Mouse (Mus musculus) heart, postnatal 0 days (tissue): ENCODE data around the gene AC131692.1.

Source experiments
- CTCF ChIP-seq: IDR thresholded peaks from 2 replicates; pipeline ENCODE4 v1.5.1; 2016; ENCODE audit warnings: antibody characterized with exemption, control low read depth, low read depth
- EP300 ChIP-seq: IDR thresholded peaks from 2 replicates; pipeline ENCODE4 v1.6.1; 2016; ENCODE audit warnings: antibody characterized with exemption, low read depth

- no peak for TF ChIP-seq EP300
- no peak for TF ChIP-seq CTCF
Measured at GRCm38 (mm10) chr19:6073889-6074288, 20.3 kb upstream of the AC131692.1 start.
